Mouse (Mus musculus) natural killer cell, adult 2 months (primary cell): ENCODE results near the gene Kcnk18.

ENCODE experiments used
- DNase-seq, 2 experiments: peaks; one replicate each; pipeline ENCODE4 v3.0.0; 2022; ENCODE audit warnings: low spot score in 2 of 2

Kcnk18 gene

DNA sequence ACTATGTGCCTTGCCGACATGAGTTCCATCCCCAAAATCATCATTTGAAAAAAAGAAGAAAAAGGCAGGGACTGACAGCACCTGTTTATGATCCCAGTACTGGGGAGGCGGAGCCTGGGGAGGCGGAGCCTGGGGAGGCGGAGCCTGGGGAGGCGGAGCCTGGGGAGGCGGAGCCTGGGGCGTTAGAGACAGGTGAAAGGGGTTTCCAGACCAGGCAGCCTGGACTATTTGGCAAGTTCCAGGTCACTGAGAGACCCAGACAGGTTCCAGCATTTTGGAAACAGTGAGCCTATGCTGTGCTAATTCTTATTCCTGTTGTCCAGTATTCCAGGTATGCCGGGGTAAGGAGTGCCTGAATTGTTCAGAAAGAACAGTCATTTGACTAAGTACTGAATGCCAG is at the start of gene Kcnk18:
Gene Kcnk18, plus strand, starts transcription at position 224 of the 400 bp plus-strand sequence.
- DNase-seq: no peak

DNA sequence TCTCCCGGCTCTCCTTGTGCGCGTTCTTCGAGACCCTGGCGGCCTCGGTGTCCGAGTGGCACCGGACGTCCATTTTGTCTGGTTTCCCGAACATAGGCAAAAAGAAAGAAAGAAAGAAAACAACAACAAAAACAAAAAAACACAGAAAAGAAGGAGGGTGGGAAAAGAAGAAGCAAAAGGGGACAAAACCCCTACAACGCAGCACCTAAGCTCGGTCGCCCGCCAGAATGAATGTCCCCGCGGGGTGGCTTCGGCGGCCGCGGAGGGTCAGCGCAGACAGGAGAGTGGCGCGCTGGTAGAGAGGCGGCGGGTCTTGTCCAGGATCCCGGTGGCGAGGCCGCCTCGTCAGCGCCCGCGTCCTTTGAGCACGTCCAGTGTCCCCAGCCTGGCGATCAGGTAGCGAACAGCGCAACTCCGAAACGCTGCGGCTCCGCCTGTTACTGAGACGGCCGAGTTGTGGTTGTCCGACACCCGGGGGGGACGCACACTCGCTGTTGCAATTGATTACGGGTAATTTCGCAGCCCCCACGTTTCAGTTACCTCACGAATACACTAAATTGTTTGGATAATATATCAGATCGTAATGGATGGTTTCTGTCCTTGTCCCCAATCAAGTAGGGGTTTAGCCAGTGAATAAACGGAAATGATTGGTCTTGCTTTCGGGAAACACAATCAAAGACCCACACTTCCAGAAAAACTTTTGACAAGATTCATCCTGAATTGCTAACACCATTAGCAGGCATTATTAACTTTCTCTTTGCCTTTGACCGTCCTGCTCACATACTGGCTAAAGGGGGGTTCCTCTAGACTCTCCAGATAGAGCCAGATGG is 48.9 kb upstream of the Kcnk18 start, which contains the start of gene Vax1:
Gene Vax1, minus strand, starts transcription at position 121 of the 830 bp plus-strand sequence.
- no peak for DNase-seq

DNA sequence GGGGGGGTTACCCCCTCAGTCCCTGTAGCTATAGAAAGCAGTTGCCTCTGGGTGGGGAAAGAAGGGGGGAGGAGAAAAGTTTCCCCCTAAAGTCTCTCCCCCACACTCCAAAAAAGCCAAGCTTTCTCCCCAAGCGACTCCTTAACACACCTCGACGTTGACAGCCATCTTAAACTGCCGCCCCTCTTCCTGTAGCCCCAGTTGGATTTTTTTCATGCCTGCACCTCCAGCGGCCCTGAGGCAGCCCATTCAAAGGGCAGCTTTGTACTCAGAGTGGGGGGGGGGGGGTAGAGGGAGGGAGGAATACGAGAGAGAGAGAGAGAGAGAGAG is 48.3 kb upstream of the Kcnk18 start:
- DNase-seq: no peak

DNA sequence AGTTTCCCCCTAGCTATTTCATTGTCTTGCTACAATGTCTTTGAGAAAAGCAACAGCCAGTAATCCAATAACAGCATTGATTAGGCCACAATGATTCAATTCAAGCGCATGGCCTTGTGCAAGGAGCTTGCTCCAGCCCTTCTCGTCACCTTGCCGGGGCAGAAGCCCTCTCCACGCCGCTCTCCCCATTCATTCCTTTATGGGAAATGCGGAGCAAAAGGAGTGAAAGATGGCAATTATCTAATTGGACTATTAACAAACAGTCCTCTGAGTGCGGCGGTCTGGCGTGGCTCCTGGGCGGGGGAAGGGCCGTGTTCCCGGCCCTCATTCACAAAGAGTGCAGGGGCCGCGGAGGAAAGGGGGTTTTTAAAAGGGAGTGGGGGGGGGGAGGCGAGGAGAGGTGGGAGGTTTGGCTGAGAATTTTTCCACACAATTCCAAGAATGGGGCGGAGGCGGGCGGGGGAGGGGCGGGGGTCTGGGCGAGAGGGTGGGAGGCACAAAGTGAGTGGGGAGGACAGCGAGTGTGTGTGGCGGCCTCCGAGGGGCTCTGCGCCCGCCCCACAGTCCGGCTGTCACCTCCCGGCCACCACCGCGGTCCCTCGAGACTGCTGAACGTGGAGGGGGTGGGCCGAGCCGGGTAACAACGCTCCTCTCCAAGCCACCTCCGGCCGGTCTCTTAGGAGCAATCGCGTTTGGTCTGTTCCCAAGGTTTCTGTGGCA is 47.7 kb upstream of the Kcnk18 start:
- DNase-seq: no peak

DNA sequence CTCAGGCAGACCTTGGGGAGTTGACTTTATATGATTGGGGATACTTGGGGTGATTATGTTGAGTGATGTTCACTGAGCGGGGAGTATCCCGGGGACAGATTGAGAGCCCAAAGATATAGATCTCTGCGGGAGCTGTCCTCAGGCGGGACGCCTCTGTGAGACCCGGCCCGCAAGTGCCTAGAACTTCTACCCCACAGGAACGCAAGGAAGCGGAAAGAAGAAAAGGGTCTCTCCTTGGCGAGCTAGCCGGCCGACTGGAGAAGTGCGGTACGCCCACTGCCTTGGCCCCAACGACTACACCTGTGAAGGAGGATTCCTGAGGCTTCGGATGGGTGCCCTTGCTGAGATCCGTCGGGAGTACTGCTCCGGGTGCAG is 47.2 kb upstream of the Kcnk18 start:
- no peak for DNase-seq

DNA sequence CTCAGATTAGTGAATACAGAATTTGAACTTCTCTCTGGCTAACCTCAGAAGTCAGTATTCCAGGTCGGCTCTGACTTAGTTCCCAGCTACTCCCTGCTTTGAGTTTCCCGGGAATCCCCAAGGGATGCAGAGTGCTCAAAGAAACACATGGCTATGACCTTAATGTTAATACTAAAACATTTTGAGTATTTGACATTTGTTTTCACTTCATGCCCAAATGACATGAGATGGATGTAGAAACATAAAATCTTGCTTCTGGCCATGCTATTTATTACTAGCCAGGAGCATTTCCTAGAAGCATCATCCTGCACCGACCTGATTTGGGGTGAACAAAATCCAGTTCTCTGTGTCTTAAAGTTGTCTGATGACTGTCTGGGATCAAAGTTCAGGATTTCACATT is 46.2 kb upstream of the Kcnk18 start:
- no peak for DNase-seq

DNA sequence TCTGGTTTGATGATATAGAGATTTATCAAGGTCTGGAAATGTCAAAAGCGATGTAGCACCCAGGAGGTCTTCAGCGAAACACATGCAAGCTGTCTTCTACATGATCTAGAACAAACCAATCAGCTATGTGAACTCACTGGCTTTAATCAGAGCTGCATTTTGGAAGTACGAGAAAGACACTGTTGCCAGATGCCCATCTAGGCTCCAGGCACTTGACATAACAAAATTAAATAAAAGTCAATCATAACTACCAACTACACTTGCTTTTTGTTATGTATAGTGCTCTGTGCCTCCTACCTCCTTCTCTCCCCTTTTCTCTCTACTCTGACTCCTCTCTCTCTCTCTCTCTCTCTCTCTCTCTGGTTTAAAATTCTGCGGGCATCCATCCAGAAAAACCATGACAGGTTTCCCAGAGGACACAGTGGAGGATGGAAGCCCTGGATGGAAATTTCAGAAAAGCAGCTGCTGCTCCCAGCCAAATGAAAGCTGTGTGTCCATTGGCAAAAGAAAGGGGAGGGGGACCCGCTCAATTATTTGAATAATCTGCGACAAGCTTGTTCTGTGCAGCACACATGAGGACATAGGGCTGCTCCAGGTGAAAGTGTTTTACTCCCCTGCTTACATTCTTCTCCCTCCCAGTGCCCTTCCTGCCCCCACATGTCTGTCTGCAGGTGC is 45.5 kb upstream of the Kcnk18 start:
- no peak for DNase-seq

DNA sequence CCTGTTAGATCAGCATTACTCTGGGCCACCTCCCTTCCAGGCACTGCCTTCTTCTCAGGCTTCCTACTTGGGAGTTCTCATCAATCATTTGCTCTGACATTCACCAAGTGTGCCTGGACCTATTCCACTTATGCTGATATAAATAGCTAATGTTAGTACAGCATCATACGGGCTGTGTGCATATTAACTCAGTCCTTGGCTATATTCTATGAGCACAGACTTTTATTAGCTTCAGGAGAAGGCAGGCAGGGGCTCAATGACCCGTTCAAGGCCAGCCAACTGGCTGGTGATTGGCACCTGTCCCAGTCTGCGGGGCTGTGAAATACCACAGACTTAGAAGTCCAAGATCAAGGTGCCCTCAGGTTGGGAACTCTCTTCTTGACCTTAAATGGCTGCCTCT is 35.0 kb upstream of the Kcnk18 start:
- DNase-seq: no peak

DNA sequence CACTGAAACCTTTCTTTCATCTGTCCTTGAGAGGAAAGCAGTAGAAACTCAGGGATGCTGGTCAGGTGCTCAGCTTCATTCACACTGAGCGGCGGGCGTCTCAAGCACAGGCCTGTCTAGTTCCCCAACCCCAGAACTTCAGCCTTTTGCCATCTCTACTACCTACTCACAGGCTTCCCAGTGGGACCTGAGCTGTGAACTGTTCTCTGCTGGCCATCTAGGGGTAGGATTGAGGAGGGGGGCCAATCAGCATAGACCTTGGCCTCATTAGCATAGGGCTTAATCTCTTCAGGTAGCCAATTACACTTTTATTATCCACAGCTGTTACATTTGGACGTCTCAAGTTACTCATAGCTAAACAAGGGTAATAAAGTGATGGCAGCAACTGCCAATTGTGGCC is 30.0 kb upstream of the Kcnk18 start:
- DNase-seq: no peak

DNA sequence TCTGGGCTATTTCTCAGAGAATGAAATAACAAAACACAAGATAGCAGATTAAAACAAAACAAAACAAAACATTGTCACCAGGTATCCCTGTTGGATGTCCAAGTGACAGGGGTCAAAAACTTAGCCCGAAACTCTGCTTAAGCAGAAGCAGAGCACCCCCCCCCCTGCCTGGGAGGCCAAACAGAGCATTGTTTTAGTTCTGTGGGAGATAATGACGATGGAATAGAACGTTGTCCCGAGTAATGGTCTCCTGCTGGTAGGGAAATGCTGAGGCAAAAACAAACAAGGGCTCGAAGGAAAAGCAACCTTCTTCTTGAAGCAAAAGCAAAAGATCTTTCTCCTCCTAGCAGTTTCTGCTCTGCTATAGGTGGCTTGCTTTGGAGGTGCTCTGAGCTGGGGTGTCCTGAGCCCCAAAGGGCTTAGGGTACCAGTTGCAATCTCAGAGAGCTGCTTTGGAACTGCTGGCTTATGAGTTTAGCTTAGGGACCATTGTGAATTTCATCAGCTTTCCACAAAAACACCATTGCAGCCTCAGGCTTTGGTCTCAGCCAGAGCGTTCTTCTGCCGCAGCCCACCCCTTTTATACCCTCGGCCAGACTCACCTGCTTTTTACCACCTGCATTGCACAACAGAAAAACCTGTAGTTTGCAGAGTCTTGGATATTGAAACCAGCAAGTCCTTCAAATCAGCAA is 28.4 kb upstream of the Kcnk18 start:
- DNase-seq: no peak

DNA sequence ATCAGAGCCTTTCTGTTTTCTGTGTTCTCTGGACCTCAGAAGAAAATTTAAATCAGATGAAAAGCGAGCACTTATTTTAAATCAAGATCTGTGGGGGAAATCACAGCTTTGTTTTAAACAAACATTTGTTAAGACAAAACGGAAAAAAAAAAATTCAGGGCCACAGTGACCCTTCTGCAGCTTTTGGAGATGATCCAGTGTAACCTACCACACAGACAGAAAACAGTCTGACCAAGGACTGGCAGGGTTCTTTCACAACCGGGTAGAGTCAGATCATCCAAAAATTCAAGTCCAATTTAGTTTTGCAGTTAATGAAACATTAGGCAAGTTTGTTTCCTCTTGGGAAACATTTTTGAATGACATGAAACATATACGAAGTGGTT is 27.9 kb upstream of the Kcnk18 start:
- no peak for DNase-seq

DNA sequence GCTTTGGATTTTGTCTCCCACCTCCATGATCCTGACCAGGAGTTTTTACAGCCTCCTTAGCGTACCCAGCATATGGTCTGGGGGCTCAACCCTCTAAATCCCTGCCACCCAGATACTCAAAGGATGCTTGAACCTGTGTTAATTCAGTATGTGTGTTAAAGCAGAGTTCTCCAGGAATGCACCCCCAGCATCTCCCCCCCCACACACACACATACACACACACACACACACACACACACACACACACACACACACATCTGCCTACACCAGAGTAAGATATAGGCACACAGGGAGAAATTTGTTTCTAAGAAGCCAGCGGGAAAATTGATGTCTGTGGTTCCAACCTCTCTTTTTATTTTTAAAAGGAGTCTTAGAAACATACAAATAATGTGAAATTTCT is 26.5 kb upstream of the Kcnk18 start:
- DNase-seq: no peak

DNA sequence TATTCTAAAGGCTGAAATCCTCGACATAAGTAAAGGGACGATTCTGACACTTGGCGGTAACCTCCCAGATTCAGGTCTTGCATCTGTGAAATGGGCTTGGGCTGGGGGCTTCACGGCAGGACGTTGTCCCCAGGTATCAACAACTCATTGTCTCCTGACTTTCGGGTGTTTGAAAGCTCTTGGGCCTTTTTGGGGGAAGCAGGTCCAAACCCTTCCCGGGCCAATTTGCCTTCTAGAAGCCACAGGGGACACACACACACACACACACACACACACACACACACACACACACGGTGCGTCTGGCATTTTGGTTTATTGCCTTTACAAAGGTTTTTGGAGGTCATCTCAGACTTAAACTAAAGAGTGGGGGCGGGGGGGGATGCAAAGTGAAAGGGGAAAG is 25.6 kb upstream of the Kcnk18 start:
- DNase-seq: no peak

DNA sequence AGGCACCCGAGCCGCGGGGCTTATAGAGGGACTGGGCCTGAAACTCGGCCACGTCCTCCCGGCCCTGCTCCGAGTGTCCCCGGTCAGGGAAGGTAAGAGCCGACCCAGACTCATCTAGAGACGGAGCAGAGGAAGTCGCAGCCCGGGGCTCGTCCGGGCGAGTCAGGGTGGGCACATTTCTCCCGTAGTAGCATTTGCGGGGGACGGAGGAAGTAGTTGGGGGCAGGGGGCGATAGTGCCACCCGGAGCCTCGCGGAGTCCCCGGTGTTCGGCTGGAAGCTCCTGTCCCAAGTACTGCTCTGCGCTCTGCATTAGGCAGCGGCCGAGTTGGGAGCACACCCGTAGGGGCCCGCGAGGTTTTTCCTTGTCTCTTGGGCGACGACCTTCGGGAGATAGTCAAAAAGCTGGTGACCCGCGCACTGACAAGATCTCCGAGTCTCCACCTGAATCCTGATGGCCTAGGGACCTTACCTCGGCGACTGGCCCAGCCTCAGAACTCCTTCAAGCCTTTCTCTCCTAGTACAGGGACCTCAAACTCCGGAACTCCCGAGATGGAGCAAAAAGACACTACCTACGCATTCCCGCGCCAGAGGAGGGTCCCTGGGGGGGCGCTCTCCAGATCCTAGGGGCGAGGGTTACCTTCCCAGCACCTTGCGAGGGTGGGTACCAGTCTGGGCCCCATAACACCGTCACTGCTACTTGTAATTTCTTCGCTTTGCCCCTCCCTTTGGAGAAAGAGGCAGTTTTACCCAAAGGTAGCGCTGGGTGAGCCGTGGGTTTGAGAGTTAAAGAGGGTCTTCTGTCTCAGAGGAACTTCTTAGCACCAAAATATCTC is 24.8 kb upstream of the Kcnk18 start:
- DNase-seq: no peak

DNA sequence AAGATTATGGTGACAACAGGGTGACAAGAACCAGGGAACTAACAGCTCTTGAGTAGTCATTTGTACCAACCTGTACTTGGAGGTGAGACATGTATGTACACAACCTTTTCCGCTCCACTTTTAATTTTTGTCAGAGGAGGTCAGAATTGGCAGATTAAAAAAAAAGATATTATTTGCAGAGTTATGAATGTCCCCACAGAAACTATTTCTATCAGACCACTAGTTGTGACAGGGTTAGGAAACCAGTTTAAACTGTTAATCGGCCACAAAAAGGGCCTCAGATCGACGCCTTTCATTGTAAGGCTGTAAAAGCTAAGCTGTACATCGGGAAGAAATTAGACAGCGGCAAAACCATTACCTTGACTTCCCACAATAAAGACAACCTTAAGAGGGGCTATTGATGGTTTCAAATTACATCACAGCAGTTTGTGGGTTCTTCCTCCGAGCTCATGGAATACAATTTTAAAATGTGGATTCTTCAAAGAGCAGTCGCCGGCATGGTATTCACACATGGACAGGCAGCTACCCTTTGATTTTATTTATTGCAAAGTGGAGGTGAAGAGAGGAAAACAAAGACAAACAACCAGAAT is 23.7 kb upstream of the Kcnk18 start:
- DNase-seq: no peak

DNA sequence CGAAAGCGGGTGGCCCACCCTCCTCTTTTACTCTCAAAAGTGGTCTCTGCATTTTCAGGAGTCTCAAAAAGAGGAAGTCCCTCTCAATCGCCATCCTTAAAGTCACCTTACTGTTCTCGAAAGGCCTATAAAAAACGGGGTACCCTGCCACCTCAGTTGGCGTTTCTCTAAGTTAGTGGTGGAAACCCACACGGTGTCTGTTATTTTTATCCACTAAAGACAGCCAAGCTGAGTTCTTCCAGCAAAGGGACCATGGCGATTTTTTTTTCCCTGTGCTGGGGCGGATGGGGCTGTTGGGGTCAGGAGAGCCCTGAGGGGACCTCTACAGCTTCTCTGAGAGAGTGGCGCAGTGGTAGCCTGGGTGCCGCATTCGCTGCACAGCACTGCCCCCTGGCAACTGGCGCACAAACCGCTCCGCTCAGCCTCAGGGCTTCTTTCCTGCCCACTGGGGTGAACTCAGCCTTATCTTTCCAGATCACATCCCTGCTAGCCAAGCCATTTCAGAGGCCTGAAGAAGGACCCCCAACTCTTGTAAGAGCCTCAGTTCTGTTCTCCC is 22.8 kb upstream of the Kcnk18 start:
- DNase-seq: no peak

DNA sequence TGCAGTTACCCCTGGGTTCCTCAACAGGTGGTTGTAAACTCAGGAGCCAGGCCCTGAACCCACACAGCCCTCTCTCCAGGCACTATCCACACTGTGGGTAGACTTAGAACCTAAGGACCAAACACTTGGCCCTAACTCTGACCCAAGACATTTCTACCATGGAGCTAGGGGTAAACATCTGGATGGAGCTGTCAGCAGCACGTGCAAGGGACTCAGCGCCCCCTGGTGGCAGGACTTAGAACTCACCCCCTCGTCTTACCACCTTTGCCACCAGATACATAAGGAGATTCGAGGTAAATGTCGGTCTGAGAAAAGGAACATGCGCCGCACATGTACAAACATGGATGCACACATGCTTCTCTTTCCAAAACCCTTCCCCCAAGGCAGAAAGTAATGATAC is 20.9 kb upstream of the Kcnk18 start:
- peak; percentile 30 to 54 for DNase-seq

DNA sequence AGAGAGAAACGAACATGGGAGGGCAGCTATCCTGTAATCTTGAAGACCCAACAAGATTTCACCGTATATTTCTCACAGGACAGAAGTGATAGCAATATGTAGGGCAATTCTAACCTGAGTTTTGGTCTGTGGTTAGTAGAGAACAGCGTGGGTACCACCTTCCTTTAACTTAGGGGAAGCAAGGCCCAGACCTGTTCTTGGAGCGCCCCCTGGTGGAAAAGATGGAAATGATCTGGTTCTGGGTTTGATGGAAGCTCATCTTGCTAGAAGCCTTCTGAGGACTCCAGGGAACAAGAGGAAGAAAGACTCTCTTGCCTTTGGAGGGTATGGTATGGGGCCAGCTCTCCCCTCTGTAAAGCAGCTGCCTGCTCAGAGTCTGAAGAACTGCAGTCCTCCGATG is 10.5 kb upstream of the Kcnk18 start:
- DNase-seq: peak; percentile 29 to 44

DNA sequence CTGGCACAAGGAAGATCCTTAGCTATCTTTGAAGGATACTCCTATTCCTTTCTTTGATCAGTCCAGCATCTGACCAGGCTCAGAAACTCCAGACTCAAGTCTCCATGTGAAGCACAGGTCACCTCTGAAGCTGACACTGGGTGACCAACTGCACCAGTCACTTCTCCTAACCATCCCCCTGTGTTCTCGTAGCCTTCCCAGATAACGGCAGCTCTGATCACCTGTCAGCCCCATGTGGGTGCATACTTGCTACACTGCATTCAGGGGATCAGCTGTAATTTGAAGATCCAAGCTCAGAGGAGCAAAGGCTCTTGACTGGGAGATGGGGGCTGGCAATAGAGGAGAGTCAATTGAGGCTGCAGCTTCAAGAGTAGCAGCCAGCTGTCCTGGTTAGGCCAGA is 10.0 kb upstream of the Kcnk18 start:
- DNase-seq: no peak

DNA sequence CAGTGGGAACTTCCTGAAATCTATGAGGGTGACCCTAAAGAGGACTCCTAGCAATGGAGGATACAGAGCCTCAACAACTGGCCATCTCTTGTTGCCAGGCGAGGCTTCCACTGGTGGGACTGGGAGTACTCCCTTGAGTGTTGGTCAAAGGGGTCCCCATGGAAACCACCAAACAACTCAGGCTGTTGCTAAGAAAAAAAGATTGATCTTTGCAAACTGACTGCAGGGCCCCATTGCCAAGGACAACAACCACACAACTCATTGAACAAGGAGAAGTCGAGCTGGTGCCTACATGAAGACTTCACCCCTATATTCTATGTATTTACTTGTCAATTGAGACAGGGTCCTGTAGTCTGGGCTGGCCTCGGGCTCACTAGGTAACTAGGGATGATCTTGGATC is 2.1 kb upstream of the Kcnk18 start:
- DNase-seq: no peak

DNA sequence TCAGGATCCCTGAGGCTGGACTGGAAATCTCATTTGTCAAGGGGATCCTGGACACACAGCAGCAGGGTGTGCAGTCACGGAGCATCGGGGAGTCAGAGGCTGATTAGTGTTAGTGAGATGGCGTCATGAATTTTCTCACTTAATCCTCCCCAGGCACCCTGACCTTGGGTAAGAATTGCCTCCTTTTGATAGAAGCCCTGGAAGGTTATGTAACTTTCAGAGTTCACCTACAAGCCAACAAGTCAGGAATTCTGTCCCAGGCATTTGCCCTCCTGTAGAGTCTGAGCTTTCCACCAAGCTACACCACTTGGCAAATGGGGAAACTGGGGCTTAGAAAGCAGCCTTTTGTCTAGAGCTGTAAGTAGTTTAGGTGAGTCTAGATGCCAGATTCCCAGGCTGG is 2.1 kb downstream of the Kcnk18 start:
- DNase-seq: no peak
